Comparison of ENCODE assay signal across 17 mouse cellular contexts in the genomic region with DNA sequence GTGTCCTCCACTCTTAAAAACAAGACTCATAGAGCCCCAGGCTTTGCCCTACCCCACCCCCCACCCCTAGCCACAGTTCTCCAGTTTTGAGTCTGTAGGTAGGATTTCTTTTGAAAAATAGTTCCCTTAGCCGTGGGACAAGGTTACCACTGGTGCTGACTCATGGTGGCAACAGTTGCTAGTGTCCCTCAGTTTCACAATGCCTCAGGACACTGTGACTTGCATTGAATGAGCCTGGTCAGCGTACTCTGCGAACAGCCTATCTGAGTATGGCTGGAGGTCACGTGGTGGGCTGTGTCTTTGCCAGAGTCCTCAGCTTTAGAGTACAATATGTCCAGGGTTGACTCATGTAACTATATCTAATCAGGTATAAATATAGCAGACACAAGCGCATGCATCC.
DNase-seq lines count a peak whose midpoint lies in the region; ATAC-seq lines count a peak whose summit lies in the region.
"Had no signal": no experiment of that assay in that cellular context is flagged by ENCODE, and none has a peak within 500 bp of the region (broad histone marks: within the 10 kb centered on the region; RNA-seq: fewer than 3 reads in every experiment).

No protein-coding gene starts in this region.

- H3K27me3 ChIP-seq in hindbrain, embryonic 16.5 days (replicated peaks; ENCODE audit: control insufficient read depth, insufficient read depth, low read length): no peaks in the 10 kb centered on the region
- no peaks in the 10 kb centered on the region for H3K27me3 ChIP-seq in hindbrain, embryonic 13.5 days
- no peaks in the 10 kb centered on the region for H3K27me3 ChIP-seq in forebrain, embryonic 10.5 days (ENCODE audit: poor library complexity, severe bottlenecking)
- H3K27me3 ChIP-seq: hindbrain, embryonic 12.5 days; limb, embryonic 13.5 days; midbrain, embryonic 12.5 days; neural tube, embryonic 12.5 days had no signal

- H3K4me3 ChIP-seq in hindbrain, embryonic 16.5 days (ENCODE audit: low read length): no peak overlapping the region
- H3K4me3 ChIP-seq in hindbrain, embryonic 13.5 days: no peak overlapping the region
- H3K4me3 ChIP-seq in forebrain, embryonic 10.5 days: no peak overlapping the region
- H3K4me3 ChIP-seq: hindbrain, embryonic 12.5 days; limb, embryonic 13.5 days; midbrain, embryonic 12.5 days; neural tube, embryonic 12.5 days had no signal

- no peaks in the 10 kb centered on the region; the same call in 1 of the 2 replicates for H3K4me1 ChIP-seq in hindbrain, embryonic 16.5 days (ENCODE audit: control insufficient read depth, insufficient read depth, low read depth, low read length)
- peaks cover 3% of the 10 kb centered on the region; the same call in 1 of the 2 replicates for H3K4me1 ChIP-seq in hindbrain, embryonic 13.5 days (replicated peaks)
- peaks cover 12% of the 10 kb centered on the region for H3K4me1 ChIP-seq in forebrain, embryonic 10.5 days
- H3K4me1 ChIP-seq: hindbrain, embryonic 12.5 days; limb, embryonic 13.5 days; midbrain, embryonic 12.5 days; neural tube, embryonic 12.5 days had no signal

- H3K4me2 ChIP-seq in hindbrain, embryonic 16.5 days (ENCODE audit: low read length): no peak overlapping the region
- H3K4me2 ChIP-seq in hindbrain, embryonic 13.5 days: no peak overlapping the region
- H3K4me2 ChIP-seq: hindbrain, embryonic 12.5 days; limb, embryonic 13.5 days; lung, embryonic 14.5 days; midbrain, embryonic 12.5 days; neural tube, embryonic 12.5 days had no signal

- 81% methylated on average over 5 of the region's 5 CpGs for WGBS in hindbrain, embryonic 16.5 days
- 88% methylated on average over 5 of the region's 5 CpGs for WGBS in hindbrain, embryonic 13.5 days
- WGBS in forebrain, embryonic 10.5 days: 92% methylated on average over 5 of the region's 5 CpGs

- 0 out of 2 replicates have a peak, but pooled peaks have one; percentile 30 for ATAC-seq in hindbrain, embryonic 16.5 days
- no peak for ATAC-seq in hindbrain, embryonic 13.5 days (ENCODE audit: low FRiP score)
- ATAC-seq in hematopoietic stem cell, adult 5-6 weeks (replicated peaks in 1 of 2; ENCODE audit: insufficient read depth in 1 of 2, low FRiP score in 2 of 2, low TSS enrichment in 1 of 2, low read depth in 1 of 2, poor library complexity in 2 of 2, severe bottlenecking in 2 of 2): peak; percentile 13 to 38; a peak in 1 of 4 replicates
- ATAC-seq: forebrain, embryonic 14.5 days had no signal

- H3K9me3 ChIP-seq in hindbrain, embryonic 16.5 days (ENCODE audit: control insufficient read depth, low read length): no peaks in the 10 kb centered on the region
- no peaks in the 10 kb centered on the region for H3K9me3 ChIP-seq in hindbrain, embryonic 13.5 days
- H3K9me3 ChIP-seq in forebrain, embryonic 10.5 days: no peaks in the 10 kb centered on the region
- H3K9me3 ChIP-seq: hindbrain, embryonic 12.5 days; limb, embryonic 13.5 days; midbrain, embryonic 12.5 days; neural tube, embryonic 12.5 days had no signal

- DNase-seq in adipocyte (ENCODE audit: low spot score): peak; percentile 22
- DNase-seq in heart, adult 8-10 months (ENCODE audit: low spot score): peak; percentile 71
- no peak for DNase-seq in layer of hippocampus, adult 9-10 months (ENCODE audit: low spot score)
- DNase-seq in right cerebral cortex, adult 2 months (ENCODE audit: low spot score in 2 of 2): no peak
- DNase-seq in forebrain, embryonic 10.5 days (ENCODE audit: extremely low spot score, low spot score): no peak
- DNase-seq: cerebellum, postnatal 10 days; layer of hippocampus, adult 9-11 months; lung, embryonic 14.5 days; right cerebral cortex, adult 18-20 months had no signal

- no peaks in the 10 kb centered on the region for H3K36me3 ChIP-seq in hindbrain, embryonic 16.5 days (ENCODE audit: control insufficient read depth, insufficient read depth, low read length)
- no peaks in the 10 kb centered on the region; the same call in 1 of the 2 replicates for H3K36me3 ChIP-seq in hindbrain, embryonic 13.5 days
- peaks cover 36% of the 10 kb centered on the region for H3K36me3 ChIP-seq in forebrain, embryonic 10.5 days (replicated peaks)
- H3K36me3 ChIP-seq: hindbrain, embryonic 12.5 days had no signal

- H3K9ac ChIP-seq in hindbrain, embryonic 16.5 days (ENCODE audit: low read depth, low read length): no peak overlapping the region
- no peak overlapping the region for H3K9ac ChIP-seq in hindbrain, embryonic 13.5 days
- H3K9ac ChIP-seq: hindbrain, embryonic 12.5 days; limb, embryonic 13.5 days; lung, embryonic 14.5 days; midbrain, embryonic 12.5 days; neural tube, embryonic 12.5 days had no signal

- H3K27ac ChIP-seq in hindbrain, embryonic 16.5 days (ENCODE audit: low read depth, low read length): no peak overlapping the region
- no peak overlapping the region for H3K27ac ChIP-seq in hindbrain, embryonic 13.5 days
- no peak overlapping the region for H3K27ac ChIP-seq in forebrain, embryonic 10.5 days
- H3K27ac ChIP-seq: hindbrain, embryonic 12.5 days; limb, embryonic 13.5 days; midbrain, embryonic 12.5 days; neural tube, embryonic 12.5 days had no signal

Comparison
In these comparisons a context has a peak if more than half of its experiments do, and no peak if none do; other contexts are left out.
1. DNase-seq: peak in adipocyte (single experiment) and heart, adult 8-10 months (single experiment); none in layer of hippocampus, adult 9-10 months (single experiment), right cerebral cortex, adult 2 months (0 of 2) and forebrain, embryonic 10.5 days (single experiment).